Mouse (Mus musculus) gastrocnemius, postnatal 36 days (tissue): Measurements from ENCODE around the gene Mtmr2. TPM values are rescaled to one million over a fixed set of nuclear protein-coding genes. Genes with fewer than 3 reads are reported as not detected.

Experiments
- total RNA-seq, 2 experiments: library from RNA; stranded (reverse); gene quantifications; 2 replicates each; pipeline ENCODE4 v1.2.3; 2021

The Mtmr2 gene
- total RNA-seq, 2 experiments from 2014 or later: 19.0 to 19.3 TPM

Other genes starting within 250 kb of the Mtmr2 start
- 1 to 10 TPM; 3.8 to 7.1 TPM for gene Cep57, start 78.7 kb downstream of the Mtmr2 start, total RNA-seq
- 1 to 10 TPM; 6.1 to 6.2 TPM for gene Fam76b, start 79.3 kb downstream of the Mtmr2 start, total RNA-seq